Mouse (Mus musculus): ENCODE measurements around the gene Nudt14.

DNA sequence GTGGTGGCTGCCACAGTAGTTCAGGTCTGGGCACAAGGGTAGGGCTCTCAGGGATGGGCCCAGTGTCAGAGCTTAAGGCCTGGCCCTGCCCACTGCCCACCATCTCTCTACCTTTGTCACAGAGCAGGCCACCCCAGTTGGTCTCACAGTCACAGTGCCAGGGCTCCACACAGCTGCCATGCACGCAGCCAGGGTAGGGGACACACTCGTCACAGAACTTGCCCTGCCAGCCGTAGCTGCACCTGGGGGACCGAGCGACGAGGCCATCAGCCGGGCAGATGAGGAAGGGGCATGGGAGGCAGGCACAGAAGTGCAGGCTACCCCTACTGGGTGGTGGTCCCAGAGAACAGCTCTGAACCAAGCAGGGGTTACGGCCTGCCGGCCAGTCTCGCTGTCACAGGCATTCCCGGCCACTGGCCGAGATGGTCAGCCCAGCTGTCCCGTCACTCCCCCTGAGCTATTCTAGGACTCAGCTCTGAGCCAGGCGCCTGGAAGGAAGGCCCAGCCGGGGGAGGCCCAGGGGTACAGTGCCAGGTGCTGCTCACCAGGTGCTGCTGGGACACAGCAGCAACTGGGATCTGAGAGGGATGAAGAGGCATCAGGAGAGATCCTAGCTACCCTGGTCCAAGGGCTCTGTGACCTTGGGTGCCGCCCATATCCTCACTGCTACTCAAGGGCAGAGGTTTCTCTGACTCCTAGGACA, 25.1 kb downstream of the Nudt14 start:
- no peak for TF ChIP-seq CTCF (IDR thresholded peaks at IDR 0.05; ENCODE audit: low read depth)
- TF ChIP-seq EP300 (IDR thresholded peaks at IDR 0.05; ENCODE audit: low read depth): no peak
